8 mouse cellular contexts compared by ENCODE assay signal in the genomic region with DNA sequence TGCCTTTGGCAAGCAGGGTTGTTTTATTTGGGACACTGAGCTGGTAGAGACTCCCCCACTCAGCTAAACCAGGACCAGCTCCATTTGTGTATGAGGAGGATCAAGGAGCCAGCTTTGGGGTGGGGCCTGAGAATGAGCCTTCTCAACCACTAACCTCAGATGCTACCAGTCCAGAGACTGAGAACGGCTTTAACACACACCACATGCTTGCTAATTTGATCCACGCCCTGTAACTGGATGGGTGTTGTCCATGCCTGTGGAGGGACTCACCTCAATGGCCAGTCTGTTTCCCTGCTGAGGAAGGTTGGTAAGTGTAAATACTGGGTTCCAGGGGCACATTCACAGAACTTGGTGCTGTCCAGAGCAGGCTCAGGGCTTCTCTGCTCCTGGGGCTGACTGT. TPM values are rescaled to one million over a fixed set of nuclear protein-coding genes. Genes with fewer than 3 reads are reported as not detected.
DNase-seq lines count a peak whose midpoint lies in the region; ATAC-seq lines count a peak whose summit lies in the region.
"Had no signal": no experiment of that assay in that cellular context is flagged by ENCODE, and none has a peak within 500 bp of the region (broad histone marks: within the 10 kb centered on the region; RNA-seq: fewer than 3 reads in every experiment).

No protein-coding gene starts in this region.

- H3K36me3 ChIP-seq in hindbrain, embryonic 10.5 days: no peaks in the 10 kb centered on the region
- no peaks in the 10 kb centered on the region for H3K36me3 ChIP-seq in hindbrain, embryonic 13.5 days
- H3K36me3 ChIP-seq in midbrain, embryonic 11.5 days (ENCODE audit: control insufficient read depth, insufficient read depth, low read length): no peaks in the 10 kb centered on the region
- H3K36me3 ChIP-seq in midbrain, embryonic 10.5 days: no peaks in the 10 kb centered on the region
- no peaks in the 10 kb centered on the region for H3K36me3 ChIP-seq in intestine, embryonic 15.5 days
- H3K36me3 ChIP-seq in stomach, embryonic 16.5 days (ENCODE audit: control insufficient read depth, insufficient read depth, low read length): no peaks in the 10 kb centered on the region

- 54% methylated on average over 2 of the region's 2 CpGs for WGBS in hindbrain, embryonic 10.5 days
- 67% methylated on average over 2 of the region's 2 CpGs for WGBS in hindbrain, embryonic 13.5 days
- 82% methylated on average over 2 of the region's 2 CpGs for WGBS in midbrain, embryonic 11.5 days
- 65% methylated on average over 2 of the region's 2 CpGs for WGBS in midbrain, embryonic 10.5 days
- 55% methylated on average over 2 of the region's 2 CpGs for WGBS in intestine, embryonic 15.5 days
- 46% methylated on average over 2 of the region's 2 CpGs for WGBS in stomach, embryonic 16.5 days

- H3K4me1 ChIP-seq in hindbrain, embryonic 10.5 days (replicated peaks): peaks cover 24% of the 10 kb centered on the region
- peaks cover 8% of the 10 kb centered on the region for H3K4me1 ChIP-seq in hindbrain, embryonic 13.5 days (replicated peaks)
- peaks cover 4% of the 10 kb centered on the region; the same call in 1 of the 2 replicates for H3K4me1 ChIP-seq in midbrain, embryonic 11.5 days (ENCODE audit: control insufficient read depth, insufficient read depth, low read length)
- H3K4me1 ChIP-seq in midbrain, embryonic 10.5 days: peaks cover 18% of the 10 kb centered on the region
- peaks cover 16% of the 10 kb centered on the region for H3K4me1 ChIP-seq in intestine, embryonic 15.5 days (replicated peaks)
- H3K4me1 ChIP-seq in stomach, embryonic 16.5 days (ENCODE audit: control insufficient read depth, insufficient read depth, low read length): peaks cover 17% of the 10 kb centered on the region

- H3K4me3 ChIP-seq in hindbrain, embryonic 10.5 days: no peak overlapping the region
- H3K4me3 ChIP-seq in hindbrain, embryonic 13.5 days: no peak overlapping the region
- H3K4me3 ChIP-seq in midbrain, embryonic 11.5 days (ENCODE audit: low read depth, low read length): no peak overlapping the region
- no peak overlapping the region for H3K4me3 ChIP-seq in midbrain, embryonic 10.5 days
- no peak overlapping the region for H3K4me3 ChIP-seq in intestine, embryonic 15.5 days (replicated peaks)
- no peak overlapping the region for H3K4me3 ChIP-seq in stomach, embryonic 16.5 days (replicated peaks; ENCODE audit: low read length)

- no peak for ATAC-seq in hindbrain, embryonic 13.5 days (ENCODE audit: low FRiP score)
- 0 out of 2 replicates have a peak, but pooled peaks have one; percentile 3 for ATAC-seq in midbrain, embryonic 11.5 days (ENCODE audit: low FRiP score)
- peak; percentile 59 for ATAC-seq in intestine, embryonic 15.5 days
- ATAC-seq in stomach, embryonic 16.5 days (ENCODE audit: insufficient read depth, low FRiP score): peak; percentile 61; the same call in 1 of the 2 replicates

- H3K27ac ChIP-seq in hindbrain, embryonic 10.5 days: peak overlapping the region; percentile 5; the same call in 1 of the 2 replicates
- no peak overlapping the region for H3K27ac ChIP-seq in hindbrain, embryonic 13.5 days
- H3K27ac ChIP-seq in midbrain, embryonic 11.5 days (ENCODE audit: low read depth, low read length): no peak overlapping the region
- H3K27ac ChIP-seq in midbrain, embryonic 10.5 days (replicated peaks): no peak overlapping the region
- peak overlapping the region; percentile 73 for H3K27ac ChIP-seq in intestine, embryonic 15.5 days
- peak overlapping the region; percentile 73 for H3K27ac ChIP-seq in stomach, embryonic 16.5 days (ENCODE audit: low read length)
- H3K27ac ChIP-seq: liver, embryonic 14.5 days had no signal

- peaks cover 7% of the 10 kb centered on the region; the same call in 1 of the 2 replicates for H3K27me3 ChIP-seq in hindbrain, embryonic 10.5 days (ENCODE audit: insufficient read depth, poor library complexity, severe bottlenecking)
- peaks cover 41% of the 10 kb centered on the region for H3K27me3 ChIP-seq in hindbrain, embryonic 13.5 days
- no peaks in the 10 kb centered on the region for H3K27me3 ChIP-seq in midbrain, embryonic 11.5 days (ENCODE audit: control insufficient read depth, insufficient read depth, low read length)
- H3K27me3 ChIP-seq in midbrain, embryonic 10.5 days (ENCODE audit: low read depth, poor library complexity, severe bottlenecking): peaks cover 12% of the 10 kb centered on the region
- no peaks in the 10 kb centered on the region for H3K27me3 ChIP-seq in intestine, embryonic 15.5 days (replicated peaks)
- H3K27me3 ChIP-seq in stomach, embryonic 16.5 days (ENCODE audit: control insufficient read depth, insufficient read depth, low read length): peaks cover 3% of the 10 kb centered on the region; the same call in 1 of the 2 replicates

- no peaks in the 10 kb centered on the region for H3K9me3 ChIP-seq in hindbrain, embryonic 10.5 days
- H3K9me3 ChIP-seq in hindbrain, embryonic 13.5 days: no peaks in the 10 kb centered on the region
- no peaks in the 10 kb centered on the region for H3K9me3 ChIP-seq in midbrain, embryonic 11.5 days (ENCODE audit: control insufficient read depth, low read length)
- H3K9me3 ChIP-seq in midbrain, embryonic 10.5 days (replicated peaks): no peaks in the 10 kb centered on the region
- H3K9me3 ChIP-seq in intestine, embryonic 15.5 days: no peaks in the 10 kb centered on the region
- H3K9me3 ChIP-seq in stomach, embryonic 16.5 days (replicated peaks; ENCODE audit: control insufficient read depth, low read length): no peaks in the 10 kb centered on the region

- DNase-seq in hindbrain, embryonic 10.5 days (ENCODE audit: low spot score): no peak
- no peak for DNase-seq in midbrain, embryonic 11.5 days (ENCODE audit: low spot score, missing footprints)
- no peak for DNase-seq in midbrain, embryonic 10.5 days (ENCODE audit: low spot score)
- no peak for DNase-seq in B cell, adult 2 months

- no peak overlapping the region for H3K9ac ChIP-seq in hindbrain, embryonic 13.5 days
- no peak overlapping the region for H3K9ac ChIP-seq in midbrain, embryonic 11.5 days (ENCODE audit: low read length)
- no peak overlapping the region for H3K9ac ChIP-seq in intestine, embryonic 15.5 days
- H3K9ac ChIP-seq in stomach, embryonic 16.5 days (ENCODE audit: low read length): peak overlapping the region; percentile 26; the same call in 1 of the 2 replicates
- H3K9ac ChIP-seq: liver, embryonic 14.5 days had no signal

- no peak overlapping the region for H3K4me2 ChIP-seq in hindbrain, embryonic 13.5 days
- H3K4me2 ChIP-seq in midbrain, embryonic 11.5 days: no peak overlapping the region
- peak overlapping the region; percentile 30; the same call in 1 of the 2 replicates for H3K4me2 ChIP-seq in intestine, embryonic 15.5 days (replicated peaks)
- H3K4me2 ChIP-seq in stomach, embryonic 16.5 days (ENCODE audit: low read depth, low read length): no peak overlapping the region

RNA-seq across cellular contexts. Expression of a gene that starts 44.1 kb away (rescaled TPM):
- polyA plus RNA-seq in hindbrain, embryonic 10.5 days (2016; fragmentation: Nextera tagmentation; extraction: Ambion mirVana): 52.3 and 53.2 TPM in 2 replicates
- polyA plus RNA-seq in hindbrain, embryonic 13.5 days (2015; fragmentation: Nextera tagmentation; extraction: Ambion mirVana): 46.6 and 47.4 TPM in 2 replicates
- 30.0 and 32.2 TPM in 2 replicates for polyA plus RNA-seq in midbrain, embryonic 11.5 days (2014; fragmentation: Nextera tagmentation; extraction: Ambion mirVana)
- 41.0 and 41.6 TPM in 2 replicates for polyA plus RNA-seq in midbrain, embryonic 10.5 days (2016; fragmentation: Nextera tagmentation; extraction: Ambion mirVana)
- polyA plus RNA-seq in intestine, embryonic 15.5 days (2015; fragmentation: Nextera tagmentation; extraction: Ambion mirVana): 68.9 and 76.8 TPM in 2 replicates
- 94.3 and 99.5 TPM in 2 replicates for polyA plus RNA-seq in stomach, embryonic 16.5 days (2015; fragmentation: Nextera tagmentation; extraction: Ambion mirVana)

Comparison
In these comparisons a context has a peak if more than half of its experiments do, and no peak if none do; other contexts are left out.
1. H3K27ac ChIP-seq: peak in hindbrain, embryonic 10.5 days (single experiment), intestine, embryonic 15.5 days (single experiment) and stomach, embryonic 16.5 days (single experiment); none in hindbrain, embryonic 13.5 days (single experiment), midbrain, embryonic 11.5 days (single experiment) and midbrain, embryonic 10.5 days (single experiment).